Mouse (Mus musculus): ENCODE measurements around the gene Pappa2.

GRCm38 (mm10) chr1:158741449-158741848 lies 238.8 kb downstream of the Pappa2 start:
- no peak for TF ChIP-seq CTCF (IDR thresholded peaks at IDR 0.05; ENCODE audit: low read depth, low read length)
- no peak for TF ChIP-seq POLR2A (IDR thresholded peaks at IDR 0.05; ENCODE audit: extremely low read depth, insufficient read depth, low read length)
